Mouse (Mus musculus) kidney, postnatal 0 days (tissue): ENCODE results near the gene Depdc1b. TPM values are rescaled to one million over a fixed set of nuclear protein-coding genes. Genes with fewer than 3 reads are reported as not detected.

ENCODE experiments used
- ATAC-seq: fragments of 200-750 bp; cut with Nextera tagmentation; replicated peaks from 2 replicates; pipeline ENCODE4 v1.8.0; 2017; ENCODE audit warnings: low read depth, moderate number of reproducible peaks, moderate TSS enrichment, moderate library complexity; ENCODE audit not compliant: low FRiP score
- DNase-seq: peaks from one replicate; pipeline ENCODE4 v3.0.0-alpha.2; 2016; ENCODE audit warnings: low spot score
- H3K27ac ChIP-seq: fragments of 300-500 bp; sonication (generic); 2 replicates; pipeline ENCODE4 v1.5.1; 2014; ENCODE audit warnings: mild to moderate bottlenecking
- H3K27me3 ChIP-seq: fragments of 300-500 bp; sonication (generic); 2 replicates; pipeline ENCODE4 v1.6.1; 2014; ENCODE audit warnings: low read length, mixed read lengths; ENCODE audit not compliant: insufficient read depth
- H3K36me3 ChIP-seq: fragments of 300-500 bp; sonication (generic); 2 replicates; pipeline ENCODE4 v1.6.1; 2014; ENCODE audit warnings: low read length, mixed read lengths; ENCODE audit not compliant: insufficient read depth
- H3K4me1 ChIP-seq: fragments of 300-500 bp; sonication (generic); replicated peaks from 2 replicates; pipeline ENCODE4 v1.6.1; 2014; ENCODE audit warnings: antibody characterized with exemption, low read length, mixed read lengths; ENCODE audit not compliant: insufficient read depth
- H3K4me2 ChIP-seq: fragments of 300-500 bp; sonication (generic); 2 replicates; pipeline ENCODE4 v1.6.1; 2014; ENCODE audit warnings: mild to moderate bottlenecking, low read length, moderate library complexity, mixed read lengths
- H3K4me3 ChIP-seq: fragments of 300-500 bp; sonication (generic); replicated peaks from 2 replicates; pipeline ENCODE4 v1.5.1; 2014; ENCODE audit warnings: low read depth, low read length
- H3K9ac ChIP-seq: fragments of 300-500 bp; sonication (generic); 2 replicates; pipeline ENCODE4 v1.6.1; 2014; ENCODE audit warnings: low read depth, low read length
- H3K9me3 ChIP-seq: fragments of 300-500 bp; sonication (generic); replicated peaks from 2 replicates; pipeline ENCODE4 v1.6.1; 2016; ENCODE audit warnings: low read length, inconsistent platforms, mixed read lengths
- CTCF ChIP-seq: IDR thresholded peaks from 2 replicates; pipeline ENCODE4 v1.5.1; 2016; ENCODE audit warnings: antibody characterized with exemption, low read depth, mild to moderate bottlenecking, moderate library complexity
- WGBS: fragments of 180-500 bp; shearing (Covaris S2); extraction: QIAGEN DNeasy Blood & Tissue Kit; methylation state at CpG from one replicate; pipeline ENCODE4 v1.1.7; 2014; 5-methylcytosine and 5-hydroxymethylcytosine counted together
- polyA plus RNA-seq: library from polyadenylated mRNA; unstranded; fragments of >200 nt; fragmentation: Nextera tagmentation; extraction: Ambion mirVana; gene quantifications from 2 replicates; pipeline ENCODE4 v1.2.1, GENCODE M21; 2015

The Depdc1b gene
- polyA plus RNA-seq, 1 experiment from 2014 or later, result 4.1 TPM

DNA sequence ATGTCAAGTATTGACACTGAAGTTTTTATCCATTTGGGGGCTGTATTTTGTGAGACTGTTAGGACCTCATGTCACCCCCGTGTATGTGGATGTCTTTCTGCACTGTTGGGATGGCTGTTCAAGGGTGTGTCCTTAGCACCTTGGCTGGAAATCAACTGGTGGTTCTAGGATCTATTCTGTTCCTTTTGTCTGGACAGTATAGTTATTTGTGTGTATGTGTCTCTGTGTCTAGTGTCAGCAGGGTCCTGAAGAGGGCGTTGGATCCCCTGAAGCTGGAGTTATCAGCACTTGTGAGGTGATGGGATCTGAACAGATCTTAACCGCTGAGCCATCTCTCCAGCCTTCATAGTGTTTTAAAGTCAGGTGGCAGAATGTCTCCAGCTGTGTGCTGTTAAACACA is 65.0 kb downstream of the Depdc1b start:
- 89% methylated on average over 3 of the region's 3 CpGs for WGBS
- no peaks in the 10 kb centered on the region for H3K36me3 ChIP-seq
- no peaks in the 10 kb centered on the region for H3K27me3 ChIP-seq
- no peak overlapping the region for H3K27ac ChIP-seq
- H3K4me3 ChIP-seq, result no peak overlapping the region
- DNase-seq, result no peak
- H3K4me2 ChIP-seq, result no peak overlapping the region
- ATAC-seq, result no peak
- no peak for TF ChIP-seq CTCF
- no peaks in the 10 kb centered on the region for H3K9me3 ChIP-seq
- no peak overlapping the region for H3K9ac ChIP-seq
- H3K4me1 ChIP-seq, result no peaks in the 10 kb centered on the region

DNA sequence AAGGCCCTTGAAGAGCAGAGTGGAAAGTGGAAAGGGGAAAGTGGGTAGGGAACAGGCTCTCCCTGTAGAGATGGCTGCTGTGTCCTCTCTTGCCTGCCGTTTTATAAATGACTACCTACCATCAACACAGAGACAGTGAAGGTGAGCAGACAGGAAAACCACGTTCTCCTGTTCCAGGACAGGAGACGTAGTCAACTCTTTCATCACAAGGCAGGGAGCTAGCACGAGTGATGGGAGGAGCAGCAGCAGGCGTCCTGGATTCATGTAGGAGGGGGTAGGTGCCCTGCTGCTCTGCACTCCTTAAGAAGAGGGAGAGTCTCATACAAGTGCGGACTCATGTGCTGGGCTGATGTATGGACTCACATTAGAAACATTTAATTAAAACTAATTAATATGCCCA is 66.9 kb downstream of the Depdc1b start:
- no peak for TF ChIP-seq CTCF
- no peak overlapping the region for H3K9ac ChIP-seq
- no peak overlapping the region for H3K27ac ChIP-seq
- no peak overlapping the region for H3K4me3 ChIP-seq
- no peaks in the 10 kb centered on the region for H3K36me3 ChIP-seq
- WGBS, result 65% methylated on average over 6 of the region's 6 CpGs
- no peaks in the 10 kb centered on the region for H3K4me1 ChIP-seq
- ATAC-seq (no peak), DNase-seq (no peak)
- no peak overlapping the region for H3K4me2 ChIP-seq
- no peaks in the 10 kb centered on the region for H3K27me3 ChIP-seq
- H3K9me3 ChIP-seq, result no peaks in the 10 kb centered on the region

DNA sequence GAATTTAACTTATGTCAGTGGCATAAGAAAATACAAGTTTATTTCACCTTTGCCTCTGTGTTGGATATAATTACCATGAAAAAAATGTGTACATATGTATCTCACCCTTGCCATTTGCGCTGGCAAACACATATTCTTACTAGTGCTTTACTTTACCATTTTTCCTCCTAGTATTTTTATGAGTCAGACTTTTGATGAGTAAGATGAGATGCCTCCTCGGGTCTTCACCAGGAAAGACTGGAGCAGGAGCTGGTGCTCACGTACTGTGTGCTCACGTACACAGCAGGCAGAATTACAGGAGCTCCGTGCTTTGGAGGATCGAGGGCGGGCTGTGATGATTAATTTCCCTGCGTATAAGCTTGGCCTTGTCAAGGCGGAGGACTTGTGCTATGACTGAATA is 69.9 kb downstream of the Depdc1b start:
- Histone ChIP-seq H3K4me1 (no peaks in the 10 kb centered on the region), H3K27ac (no peak overlapping the region), H3K27me3 (no peaks in the 10 kb centered on the region), H3K9me3 (no peaks in the 10 kb centered on the region), H3K9ac (no peak overlapping the region), H3K36me3 (no peaks in the 10 kb centered on the region; the same call in 1 of the 2 replicates), H3K4me2 (no peak overlapping the region), H3K4me3 (no peak overlapping the region)
- 73% methylated on average over 9 of the region's 9 CpGs for WGBS
- TF ChIP-seq CTCF, result no peak
- no peak for ATAC-seq
- DNase-seq, result no peak

DNA sequence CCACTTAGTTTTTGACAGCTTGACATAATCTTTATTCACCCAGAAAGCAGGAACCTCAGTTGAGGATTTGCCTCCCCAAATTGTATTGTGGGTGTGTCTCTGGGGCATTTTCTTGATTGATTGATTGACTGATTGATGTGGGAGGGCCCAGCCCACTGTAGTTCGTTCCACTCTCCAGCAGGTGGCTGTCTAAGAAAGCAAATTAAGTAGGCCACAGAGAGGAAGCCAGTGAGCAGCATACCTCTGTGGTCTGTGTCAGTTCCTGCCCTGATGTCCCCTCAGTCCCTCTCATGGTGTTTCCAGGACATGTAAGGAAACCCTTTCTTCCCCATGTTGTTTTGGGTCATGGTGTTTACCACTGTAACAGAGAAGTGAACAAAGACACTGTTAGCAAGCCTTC is 74.4 kb downstream of the Depdc1b start:
- H3K9me3 ChIP-seq, result no peaks in the 10 kb centered on the region
- no peaks in the 10 kb centered on the region; the same call in 1 of the 2 replicates for H3K36me3 ChIP-seq
- no peak overlapping the region for H3K4me2 ChIP-seq
- H3K27me3 ChIP-seq, result no peaks in the 10 kb centered on the region
- WGBS, result 21% methylated on average over 1 of the region's 1 CpGs
- H3K4me1 ChIP-seq, result no peaks in the 10 kb centered on the region
- no peak overlapping the region for H3K9ac ChIP-seq
- H3K27ac ChIP-seq, result no peak overlapping the region
- peak; percentile 83 for TF ChIP-seq CTCF
- no peak overlapping the region for H3K4me3 ChIP-seq
- ATAC-seq (no peak; the same call in 1 of the 2 replicates), DNase-seq (peak; percentile 57)

DNA sequence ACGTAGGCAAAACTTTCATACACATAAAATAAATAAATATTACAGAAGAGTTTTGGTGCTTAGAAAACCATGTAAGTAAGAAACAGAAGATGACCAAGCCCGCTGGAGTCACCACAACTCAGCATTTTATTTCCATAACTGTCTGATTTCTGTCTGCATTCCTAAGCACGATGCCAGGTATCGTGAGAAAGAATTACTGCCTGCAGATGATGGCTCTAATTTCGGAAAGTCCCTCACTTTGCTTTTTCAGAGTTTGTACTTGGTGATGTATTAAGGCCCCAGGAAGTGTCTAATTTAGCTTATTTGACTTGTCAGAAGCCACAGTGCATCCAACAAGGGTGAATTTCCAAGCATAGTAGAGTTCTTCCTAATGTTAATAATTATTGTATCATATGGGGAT is 87.1 kb downstream of the Depdc1b start:
- Histone ChIP-seq H3K36me3 (no peaks in the 10 kb centered on the region), H3K4me2 (no peak overlapping the region), H3K9me3 (no peaks in the 10 kb centered on the region), H3K9ac (no peak overlapping the region), H3K27me3 (no peaks in the 10 kb centered on the region), H3K27ac (no peak overlapping the region), H3K4me3 (no peak overlapping the region), H3K4me1 (no peaks in the 10 kb centered on the region)
- ATAC-seq (no peak), DNase-seq (no peak)
- 71% methylated on average over 5 of the region's 5 CpGs for WGBS
- no peak for TF ChIP-seq CTCF

DNA sequence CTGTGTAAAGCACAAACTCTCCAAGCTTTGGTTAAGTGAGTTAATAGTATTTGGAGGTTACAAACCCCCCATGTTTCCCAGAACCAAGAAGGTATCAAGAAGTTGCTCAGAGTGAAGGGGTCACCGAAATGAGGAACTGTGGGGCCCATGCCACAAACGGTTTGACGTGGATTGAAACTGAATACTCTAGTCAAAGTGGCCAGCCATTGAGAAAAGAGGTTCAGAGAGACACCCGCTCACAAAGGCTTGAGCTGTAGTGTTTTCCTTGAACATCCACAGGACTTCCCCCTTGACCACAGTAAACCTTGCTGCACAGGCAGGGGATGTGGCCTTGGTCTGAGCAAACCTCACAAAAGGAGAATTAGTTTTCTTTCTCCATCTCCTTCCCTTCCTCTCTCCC is 88.2 kb downstream of the Depdc1b start:
- H3K4me3 ChIP-seq, result no peak overlapping the region
- H3K27me3 ChIP-seq, result no peaks in the 10 kb centered on the region
- H3K27ac ChIP-seq, result no peak overlapping the region
- H3K9ac ChIP-seq, result no peak overlapping the region
- H3K9me3 ChIP-seq, result no peaks in the 10 kb centered on the region
- no peak for TF ChIP-seq CTCF
- no peak for ATAC-seq
- H3K4me1 ChIP-seq, result no peaks in the 10 kb centered on the region
- no peaks in the 10 kb centered on the region for H3K36me3 ChIP-seq
- 79% methylated on average over 4 of the region's 4 CpGs for WGBS
- DNase-seq, result no peak
- no peak overlapping the region for H3K4me2 ChIP-seq

DNA sequence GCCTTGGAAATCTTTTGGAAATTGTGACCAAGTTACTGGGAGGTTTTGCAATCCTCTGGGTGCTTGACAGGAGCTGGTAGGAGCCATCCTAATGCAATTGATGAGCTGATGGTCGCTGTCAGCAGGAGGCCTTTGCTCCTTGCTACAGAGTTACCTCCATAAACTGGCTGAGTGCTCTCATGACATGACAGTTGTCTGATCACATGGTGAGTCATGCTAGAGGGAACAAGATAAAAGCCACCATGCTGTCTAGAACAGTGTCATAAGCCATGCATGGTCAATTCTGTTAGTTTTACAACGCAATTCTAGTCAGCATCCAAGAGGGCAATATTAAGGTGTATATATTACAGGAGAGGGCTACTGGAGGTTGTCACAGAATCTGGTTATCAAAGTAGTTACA is 99.3 kb downstream of the Depdc1b start:
- H3K27ac ChIP-seq, result no peak overlapping the region
- no peak for DNase-seq

More for the DNA sequence above, 99.3 kb downstream of the Depdc1b start:
- peak; percentile 71; the same call in 1 of the 2 replicates for ATAC-seq
- H3K9ac ChIP-seq, result no peak overlapping the region
- no peak overlapping the region for H3K4me2 ChIP-seq
- no peaks in the 10 kb centered on the region for H3K36me3 ChIP-seq
- no peak for TF ChIP-seq CTCF
- H3K4me3 ChIP-seq, result no peak overlapping the region
- no peaks in the 10 kb centered on the region for H3K4me1 ChIP-seq
- WGBS, result 38% methylated on average over 2 of the region's 2 CpGs
- no peaks in the 10 kb centered on the region for H3K9me3 ChIP-seq
- H3K27me3 ChIP-seq, result no peaks in the 10 kb centered on the region
